Mouse (Mus musculus): Measurements from ENCODE around the gene Agbl4. TPM values are rescaled to one million over a fixed set of nuclear protein-coding genes. Genes with fewer than 3 reads are reported as not detected.

The Agbl4 gene
- total RNA-seq, 1 experiment from 2014 or later: not detected

DNA sequence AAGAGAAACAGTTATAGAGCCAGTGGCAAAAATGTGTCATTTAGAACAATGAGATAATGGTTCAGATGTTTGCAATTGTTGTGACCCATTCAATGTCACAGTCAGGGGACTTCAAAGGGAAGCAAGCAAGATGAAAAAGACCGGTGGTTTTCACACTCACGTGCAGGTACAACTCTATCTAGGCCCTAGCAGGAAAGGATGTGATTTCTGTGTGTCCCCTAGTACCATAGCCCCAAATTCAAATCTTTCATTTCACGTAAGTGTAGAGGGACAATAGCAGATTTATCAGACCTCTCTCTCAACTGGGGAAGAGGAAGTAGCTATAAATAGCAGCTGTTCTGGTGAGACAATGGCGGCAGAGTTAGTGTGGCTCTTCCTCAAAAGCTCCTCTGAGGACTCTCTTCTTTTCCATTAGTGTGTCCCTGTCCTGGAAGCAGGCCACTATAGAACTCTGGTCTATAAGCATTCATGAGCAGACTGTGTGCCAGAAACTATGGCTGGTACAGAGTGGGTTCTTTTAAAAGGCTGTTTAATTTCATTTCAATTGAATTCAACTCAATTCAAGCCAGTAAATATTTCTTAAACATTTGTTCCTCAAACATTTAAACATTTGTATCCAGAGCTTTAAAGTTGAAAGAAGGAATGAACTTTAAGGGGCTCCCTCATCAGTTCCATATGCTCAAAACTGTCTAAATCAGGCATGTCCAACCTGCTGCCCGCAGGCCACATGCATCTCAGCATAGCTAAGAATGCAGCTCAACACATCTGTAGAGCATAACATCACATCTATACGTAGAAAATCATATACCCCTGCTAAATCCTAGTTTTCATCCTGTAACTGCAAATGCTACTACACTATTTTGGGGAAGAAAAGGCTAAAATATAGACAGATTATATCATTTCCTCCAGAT, 953.4 kb downstream of the Agbl4 start:
- ATAC-seq (replicated peaks; ENCODE audit: insufficient number of reproducible peaks, low FRiP score, low TSS enrichment, poor library complexity, severe bottlenecking): no peak

DNA sequence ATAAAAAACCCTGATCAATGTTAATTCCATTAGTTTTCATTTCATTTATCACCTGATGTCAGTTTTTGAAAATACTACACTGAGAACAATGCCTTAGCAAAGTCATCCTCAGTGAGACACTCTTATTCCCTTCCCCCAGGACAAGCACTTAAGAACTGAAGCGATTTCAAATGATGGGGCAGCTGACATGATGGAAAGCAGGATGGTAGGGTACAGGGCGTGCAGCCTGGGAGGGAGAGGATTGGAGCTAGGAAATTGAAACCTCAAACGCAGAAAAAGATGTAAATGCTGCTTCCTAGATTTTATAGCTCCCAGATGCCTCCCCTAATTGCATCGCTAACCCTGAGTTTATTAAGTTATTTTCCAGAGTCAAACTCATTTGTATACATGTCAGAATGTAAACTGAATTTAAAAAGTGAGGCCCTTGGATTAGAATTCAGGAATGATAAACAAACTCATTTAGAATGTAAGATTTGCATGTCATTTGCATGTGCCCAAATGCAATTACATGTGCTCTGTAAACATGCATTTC, 959.2 kb downstream of the Agbl4 start:
- no peak for ATAC-seq (replicated peaks; ENCODE audit: insufficient number of reproducible peaks, low FRiP score, low TSS enrichment, poor library complexity, severe bottlenecking)

- ATAC-seq (replicated peaks; ENCODE audit: insufficient number of reproducible peaks, low FRiP score, low TSS enrichment, poor library complexity, severe bottlenecking): no peak
Observed at GRCm38 (mm10) chr4:111357176-111357575, 959.7 kb downstream of the Agbl4 start.

- ATAC-seq (replicated peaks; ENCODE audit: insufficient number of reproducible peaks, low FRiP score, low TSS enrichment, poor library complexity, severe bottlenecking): no peak
Observed at GRCm38 (mm10) chr4:111364199-111364598, 966.7 kb downstream of the Agbl4 start.

DNA sequence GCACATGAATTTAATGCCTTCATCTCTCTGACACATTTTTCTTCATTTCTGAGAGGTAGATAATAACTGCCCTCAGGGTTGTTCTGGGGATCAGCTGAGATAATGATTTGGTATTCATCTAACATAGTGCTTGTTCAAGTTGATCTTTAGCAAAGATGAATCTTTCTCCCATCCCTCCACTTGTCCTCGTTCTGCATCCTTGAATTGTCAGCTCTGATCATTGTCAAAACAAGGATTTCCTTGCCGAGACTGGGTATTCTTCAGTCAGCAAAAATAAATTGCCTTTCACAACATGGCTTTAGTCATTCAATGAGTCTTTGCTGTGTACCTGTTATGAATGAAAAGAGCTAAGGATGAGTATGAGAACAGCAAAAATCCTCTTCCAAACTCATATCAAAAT, 970.3 kb downstream of the Agbl4 start:
- ATAC-seq (replicated peaks; ENCODE audit: insufficient number of reproducible peaks, low FRiP score, low TSS enrichment, poor library complexity, severe bottlenecking): no peak

- no peak for ATAC-seq (replicated peaks; ENCODE audit: insufficient number of reproducible peaks, low FRiP score, low TSS enrichment, poor library complexity, severe bottlenecking)
Observed at GRCm38 (mm10) chr4:111377159-111377558, 979.7 kb downstream of the Agbl4 start.

DNA sequence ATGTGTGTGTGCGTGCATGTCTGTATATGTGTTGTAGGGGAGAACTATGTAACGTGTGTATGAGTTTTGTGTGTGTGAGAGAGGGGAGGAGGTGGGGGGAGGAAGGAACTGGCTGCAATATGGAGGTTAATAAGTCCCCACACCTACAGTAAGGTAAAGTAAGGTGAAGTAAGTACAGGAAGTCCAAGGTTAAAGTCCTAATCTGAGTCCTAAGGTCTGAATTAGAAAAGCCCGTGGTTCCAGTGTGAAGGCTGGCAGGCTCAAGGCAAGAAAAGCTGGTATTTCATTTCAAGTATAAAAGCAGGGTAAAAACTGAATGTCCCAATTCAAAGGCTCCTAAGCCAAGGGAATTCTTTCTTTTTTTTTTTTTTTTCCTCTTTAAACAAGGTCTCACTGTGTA, 980.6 kb downstream of the Agbl4 start:
- ATAC-seq (replicated peaks; ENCODE audit: insufficient number of reproducible peaks, low FRiP score, low TSS enrichment, poor library complexity, severe bottlenecking): no peak

DNA sequence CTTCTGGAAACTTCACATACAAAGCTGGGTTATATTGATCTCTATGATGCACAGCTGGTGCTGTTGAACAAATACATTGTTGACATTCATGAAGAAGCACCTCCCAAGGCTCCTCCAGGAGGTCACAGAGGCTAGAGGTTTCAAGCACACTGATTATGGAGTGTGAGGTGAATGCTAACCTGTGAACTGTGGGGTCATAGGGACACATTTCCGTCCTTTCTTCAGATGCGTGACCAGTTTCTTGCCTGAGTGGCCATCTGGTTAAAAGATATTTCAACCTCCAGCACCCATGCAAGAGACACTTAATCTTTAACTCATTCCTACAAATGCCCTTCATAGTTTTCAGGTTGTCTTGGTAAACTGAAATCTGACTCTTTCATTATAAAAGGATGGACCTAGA, 985.6 kb downstream of the Agbl4 start:
- ATAC-seq (replicated peaks; ENCODE audit: insufficient number of reproducible peaks, low FRiP score, low TSS enrichment, poor library complexity, severe bottlenecking): no peak

DNA sequence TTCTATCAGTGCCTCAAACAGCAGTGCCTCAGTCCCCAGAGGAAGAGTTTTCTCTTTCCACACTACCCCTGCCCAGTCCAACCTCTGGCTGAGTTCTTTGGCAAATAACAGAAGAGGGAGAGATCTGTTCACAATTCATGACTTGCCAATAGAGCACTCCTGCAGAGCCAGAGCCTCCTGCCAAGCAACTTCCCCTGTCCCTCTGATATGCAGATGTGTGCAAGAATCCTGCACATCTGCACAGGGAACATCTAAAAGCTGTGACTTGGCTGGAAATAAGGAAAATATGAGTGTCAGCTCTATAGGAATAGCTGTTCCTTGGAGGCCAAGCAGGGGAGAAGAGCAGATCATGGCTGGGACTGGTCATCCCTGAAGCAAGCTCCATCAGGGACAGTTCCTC, 993.3 kb downstream of the Agbl4 start:
- ATAC-seq (replicated peaks; ENCODE audit: insufficient number of reproducible peaks, low FRiP score, low TSS enrichment, poor library complexity, severe bottlenecking): no peak

DNA sequence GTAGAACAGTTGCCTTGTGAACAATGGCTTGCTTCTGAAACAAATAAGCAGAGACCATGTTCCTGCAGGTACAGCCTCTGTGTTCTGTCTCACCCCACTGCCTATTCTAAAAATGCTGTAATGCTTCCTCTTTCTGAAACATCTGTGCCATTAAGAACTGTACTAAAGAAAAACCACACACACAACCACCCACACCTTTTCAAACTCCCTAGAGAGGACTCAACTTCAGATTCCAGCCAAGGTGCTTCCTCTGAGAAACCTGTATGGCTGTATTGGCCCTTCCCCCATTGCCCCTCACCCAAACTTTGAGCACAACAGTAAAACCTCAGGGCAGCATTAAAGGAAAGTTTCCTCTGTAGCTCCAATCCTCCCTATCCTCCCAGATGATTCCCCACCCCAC, 1002.3 kb downstream of the Agbl4 start:
- 0 out of 2 replicates have a peak, but pooled peaks have one; percentile 53 for ATAC-seq (replicated peaks; ENCODE audit: insufficient number of reproducible peaks, low FRiP score, low TSS enrichment, poor library complexity, severe bottlenecking)

GRCm38 (mm10) chr4:111400676-111401075, 1003.2 kb downstream of the Agbl4 start:
- no peak for ATAC-seq (replicated peaks; ENCODE audit: insufficient number of reproducible peaks, low FRiP score, low TSS enrichment, poor library complexity, severe bottlenecking)

DNA sequence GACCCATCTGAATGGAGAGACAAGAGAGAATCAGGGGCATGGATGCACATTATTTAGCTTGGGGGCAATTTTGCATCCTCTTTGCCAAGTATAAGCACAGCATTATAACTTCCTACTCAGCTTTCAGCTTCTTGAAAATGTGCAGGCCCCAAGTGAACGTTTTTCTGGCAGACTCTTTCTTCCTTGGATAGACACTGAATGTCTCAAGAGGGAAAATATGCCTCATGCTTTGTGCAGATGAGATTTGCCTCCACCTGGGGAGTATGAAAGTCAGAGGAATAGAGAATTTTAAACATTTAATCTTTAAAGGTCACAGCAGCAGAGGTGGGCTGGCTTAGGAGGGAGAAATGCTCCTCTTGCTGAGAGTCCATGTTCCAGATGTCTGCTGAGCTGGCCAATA, 1005.8 kb downstream of the Agbl4 start:
- no peak for ATAC-seq (replicated peaks; ENCODE audit: insufficient number of reproducible peaks, low FRiP score, low TSS enrichment, poor library complexity, severe bottlenecking)

GRCm38 (mm10) chr4:111410731-111411130, 1013.3 kb downstream of the Agbl4 start:
- no peak for ATAC-seq (replicated peaks; ENCODE audit: insufficient number of reproducible peaks, low FRiP score, low TSS enrichment, poor library complexity, severe bottlenecking)

- no peak for ATAC-seq (replicated peaks; ENCODE audit: insufficient number of reproducible peaks, low FRiP score, low TSS enrichment, poor library complexity, severe bottlenecking)
Observed at GRCm38 (mm10) chr4:111414399-111414798, 1016.9 kb downstream of the Agbl4 start.

- 0 out of 2 replicates have a peak, but pooled peaks have one; percentile 40 for ATAC-seq (replicated peaks; ENCODE audit: insufficient number of reproducible peaks, low FRiP score, low TSS enrichment, poor library complexity, severe bottlenecking)
Observed at GRCm38 (mm10) chr4:111414818-111415488, 1017.5 kb downstream of the Agbl4 start, which contains the start of gene Bend5. Gene Bend5, plus strand, starts transcription at chr4:111415006.

DNA sequence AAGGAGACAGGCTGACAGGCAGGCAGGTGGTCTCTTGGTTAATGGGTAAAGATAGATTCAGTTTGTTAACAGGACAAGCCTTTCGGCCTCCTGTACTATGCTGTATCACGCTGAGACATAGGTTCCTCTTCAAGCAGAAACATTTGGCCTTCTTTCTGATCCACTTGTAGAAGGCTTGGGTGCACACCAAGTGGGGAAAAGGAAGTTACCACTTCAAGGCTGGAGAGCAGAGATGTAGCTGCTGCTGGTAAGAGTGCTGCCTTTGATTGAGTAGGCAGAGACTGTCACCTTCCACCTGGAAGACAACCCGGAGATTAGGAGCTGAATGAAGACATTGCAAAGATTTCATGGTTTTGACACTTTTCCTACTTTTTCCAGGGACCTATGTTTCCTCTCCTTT, 1018.7 kb downstream of the Agbl4 start:
- ATAC-seq (replicated peaks; ENCODE audit: insufficient number of reproducible peaks, low FRiP score, low TSS enrichment, poor library complexity, severe bottlenecking): no peak

DNA sequence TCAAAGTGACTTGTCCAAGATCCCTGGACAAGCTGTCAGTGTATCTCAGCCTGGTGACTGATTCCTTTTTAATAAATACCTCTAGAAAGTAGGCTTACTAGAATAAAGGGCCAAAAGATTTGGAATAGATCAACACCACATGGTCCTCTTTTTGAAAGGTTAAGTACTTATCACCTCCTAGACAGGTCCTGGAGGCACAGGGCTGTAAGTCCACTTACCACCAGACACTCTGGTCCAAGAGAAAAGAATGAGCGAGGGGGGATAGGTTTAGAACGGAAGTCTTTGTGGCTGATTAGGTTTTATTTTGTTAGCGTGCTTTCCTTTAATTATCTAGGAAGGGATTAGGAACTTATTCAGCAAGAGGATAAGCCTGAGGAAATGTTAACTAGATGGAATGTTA, 1019.1 kb downstream of the Agbl4 start:
- ATAC-seq (replicated peaks; ENCODE audit: insufficient number of reproducible peaks, low FRiP score, low TSS enrichment, poor library complexity, severe bottlenecking): no peak

GRCm38 (mm10) chr4:111417716-111418115, 1020.3 kb downstream of the Agbl4 start:
- ATAC-seq (replicated peaks; ENCODE audit: insufficient number of reproducible peaks, low FRiP score, low TSS enrichment, poor library complexity, severe bottlenecking): no peak

GRCm38 (mm10) chr4:111419476-111419875, 1022.0 kb downstream of the Agbl4 start:
- ATAC-seq (replicated peaks; ENCODE audit: insufficient number of reproducible peaks, low FRiP score, low TSS enrichment, poor library complexity, severe bottlenecking): no peak

GRCm38 (mm10) chr4:111420031-111420430, 1022.6 kb downstream of the Agbl4 start:
- no peak for ATAC-seq (replicated peaks; ENCODE audit: insufficient number of reproducible peaks, low FRiP score, low TSS enrichment, poor library complexity, severe bottlenecking)
